Mouse (Mus musculus) midbrain, postnatal 0 days (tissue): ENCODE results near the gene Mmp11. TPM values are rescaled to one million over a fixed set of nuclear protein-coding genes. Genes with fewer than 3 reads are reported as not detected.

Experiments
- ATAC-seq: fragments of 200-750 bp; cut with Nextera tagmentation; 2 replicates; pipeline ENCODE4 v1.8.0; 2017; ENCODE audit warnings: moderate number of reproducible peaks, mild to moderate bottlenecking, moderate TSS enrichment, moderate library complexity; ENCODE audit not compliant: low FRiP score
- DNase-seq: peaks from one replicate; pipeline ENCODE4 v3.0.0-alpha.2; 2015; ENCODE audit warnings: low spot score
- H3K27ac ChIP-seq: fragments of 300-500 bp; sonication (generic); 2 replicates; pipeline ENCODE4 v1.5.1; 2014; ENCODE audit warnings: low read depth, mild to moderate bottlenecking, low read length, mixed read lengths
- H3K27me3 ChIP-seq: fragments of 300-500 bp; sonication (generic); 2 replicates; pipeline ENCODE4 v1.6.1; 2014; ENCODE audit warnings: low read length, control low read depth, mixed read lengths; ENCODE audit not compliant: insufficient read depth
- H3K36me3 ChIP-seq: fragments of 300-500 bp; sonication (generic); 2 replicates; pipeline ENCODE4 v1.6.1; 2014; ENCODE audit warnings: low read length, control low read depth, mixed read lengths; ENCODE audit not compliant: insufficient read depth
- H3K4me1 ChIP-seq: fragments of 300-500 bp; sonication (generic); 2 replicates; pipeline ENCODE4 v1.6.1; 2014; ENCODE audit warnings: mild to moderate bottlenecking, control low read depth, antibody characterized with exemption, low read length, mixed read lengths; ENCODE audit not compliant: insufficient read depth
- H3K4me2 ChIP-seq: fragments of 300-500 bp; sonication (generic); 2 replicates; pipeline ENCODE4 v1.6.1; 2014; ENCODE audit warnings: low read depth, mild to moderate bottlenecking, low read length, mixed read lengths; ENCODE audit not compliant: poor library complexity, severe bottlenecking
- H3K4me3 ChIP-seq: fragments of 300-500 bp; sonication (generic); 2 replicates; pipeline ENCODE4 v1.5.1; 2014; ENCODE audit warnings: low read depth, mild to moderate bottlenecking, low read length, moderate library complexity
- H3K9ac ChIP-seq: fragments of 300-500 bp; sonication (generic); replicated peaks from 2 replicates; pipeline ENCODE4 v1.6.1; 2014; ENCODE audit warnings: mild to moderate bottlenecking, low read length, moderate library complexity, mixed read lengths; ENCODE audit not compliant: poor library complexity, severe bottlenecking
- H3K9me3 ChIP-seq: fragments of 300-500 bp; sonication (generic); 2 replicates; pipeline ENCODE4 v1.6.1; 2016; ENCODE audit warnings: low read length, control low read depth
- CTCF ChIP-seq: IDR thresholded peaks from 2 replicates; pipeline ENCODE4 v1.5.1; 2016; ENCODE audit warnings: antibody characterized with exemption, mild to moderate bottlenecking
- WGBS: fragments of 180-500 bp; shearing (Covaris S2); extraction: QIAGEN DNeasy Blood & Tissue Kit; methylation state at CpG from one replicate; pipeline ENCODE4 v1.1.7; 2014; 5-methylcytosine and 5-hydroxymethylcytosine counted together
- polyA plus RNA-seq: library from polyadenylated mRNA; unstranded; fragments of >200 nt; fragmentation: Nextera tagmentation; extraction: Ambion mirVana; gene quantifications from 2 replicates; pipeline ENCODE4 v1.2.1, GENCODE M21; 2015
- total RNA-seq: library from RNA; depleted of rRNA; stranded (reverse); fragments of >200 nt; gene quantifications from 2 replicates; pipeline ENCODE4 v1.2.3, GENCODE M21; 2014

The Mmp11 gene
- total and polyA plus RNA-seq, 2 experiments from 2014 or later: 6.6 to 11.5 TPM

DNA sequence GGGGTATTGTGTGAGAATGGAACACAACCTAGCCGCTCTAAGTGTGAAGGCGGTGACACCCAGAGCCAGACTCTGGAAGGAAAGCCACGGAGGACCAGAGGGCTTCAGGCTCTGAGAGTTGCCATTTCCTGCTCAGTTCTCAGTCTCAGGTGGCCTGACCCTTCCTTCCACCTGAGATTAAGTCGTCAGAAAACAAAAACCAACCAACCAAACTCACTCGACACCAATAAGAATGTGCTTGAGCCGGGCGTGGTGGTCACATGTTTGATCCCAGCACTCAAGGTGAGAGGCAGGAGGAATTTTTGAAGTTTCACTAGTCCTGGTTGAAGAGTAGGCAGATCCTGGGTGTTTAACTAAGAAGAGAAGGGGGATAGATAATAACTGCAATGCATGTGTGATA, 9.6 kb upstream of the Mmp11 start:
- ATAC-seq: no peak
- Histone ChIP-seq H3K36me3 (no peaks in the 10 kb centered on the region), H3K9ac (no peak overlapping the region), H3K27ac (no peak overlapping the region), H3K4me1 (peaks cover 2% of the 10 kb centered on the region; the same call in 1 of the 2 replicates), H3K9me3 (no peaks in the 10 kb centered on the region), H3K27me3 (no peaks in the 10 kb centered on the region), H3K4me2 (no peak overlapping the region), H3K4me3 (no peak overlapping the region)
- DNase-seq: no peak
- no peak for TF ChIP-seq CTCF
- WGBS: 78% methylated on average over 7 of the region's 7 CpGs

DNA sequence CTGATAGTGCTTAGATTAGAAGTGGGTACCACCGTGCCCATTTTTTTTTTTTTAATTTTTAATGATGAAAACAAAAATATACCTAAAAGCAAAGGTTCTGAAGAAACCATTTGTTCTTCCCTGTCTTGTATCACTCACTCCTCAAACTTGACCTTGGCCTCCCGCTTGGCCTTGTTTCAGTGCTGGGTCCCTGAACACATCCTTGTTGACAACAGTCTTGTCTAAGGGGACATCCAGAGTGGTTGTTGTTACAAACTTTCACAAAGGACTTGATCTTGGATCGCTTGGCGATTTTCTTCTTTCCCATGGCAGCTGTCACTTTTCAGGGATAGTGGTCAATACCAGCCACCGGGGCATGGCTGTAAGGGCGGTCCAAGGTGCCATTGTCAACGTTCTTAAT, 8.9 kb upstream of the Mmp11 start:
- WGBS: 93% methylated on average over 7 of the region's 7 CpGs
- no peak overlapping the region for H3K4me2 ChIP-seq
- no peaks in the 10 kb centered on the region for H3K27me3 ChIP-seq
- no peaks in the 10 kb centered on the region for H3K9me3 ChIP-seq
- no peaks in the 10 kb centered on the region for H3K36me3 ChIP-seq
- ATAC-seq (no peak), DNase-seq (no peak)
- no peaks in the 10 kb centered on the region for H3K4me1 ChIP-seq
- H3K4me3 ChIP-seq: no peak overlapping the region
- no peak overlapping the region for H3K27ac ChIP-seq
- TF ChIP-seq CTCF: no peak
- no peak overlapping the region for H3K9ac ChIP-seq

- peak; percentile 43 for DNase-seq
- H3K27me3 ChIP-seq: no peaks in the 10 kb centered on the region
- 26% methylated on average over 11 of the region's 11 CpGs for WGBS
- no peaks in the 10 kb centered on the region for H3K9me3 ChIP-seq
- no peak for TF ChIP-seq CTCF
- no peak overlapping the region for H3K9ac ChIP-seq
- H3K4me1 ChIP-seq: no peaks in the 10 kb centered on the region
- no peak overlapping the region for H3K4me2 ChIP-seq
- H3K4me3 ChIP-seq: no peak overlapping the region
- H3K27ac ChIP-seq: no peak overlapping the region
- no peak for ATAC-seq
- no peaks in the 10 kb centered on the region for H3K36me3 ChIP-seq
These were observed 7.9 kb upstream of the Mmp11 start for GRCm38 (mm10) chr10:75944066-75944772.

GRCm38 (mm10) chr10:75942736-75943477, 6.6 kb upstream of the Mmp11 start, which contains the start of gene Vpreb3:
Vpreb3 (plus strand) TSS chr10:75943057.
- no peak within 1 kb of the TSS for H3K4me2 ChIP-seq
- DNase-seq: no peak
- H3K4me1 ChIP-seq: no peaks in the 10 kb centered on the region
- no peaks in the 10 kb centered on the region for H3K9me3 ChIP-seq
- no peak for TF ChIP-seq CTCF
- no peaks in the 10 kb centered on the region for H3K27me3 ChIP-seq
- no peak for ATAC-seq
- no peak within 1 kb of the TSS for H3K27ac ChIP-seq
- no peak within 1 kb of the TSS for H3K4me3 ChIP-seq
- WGBS: 82% methylated on average over 15 of the region's 15 CpGs
- H3K36me3 ChIP-seq: no peaks in the 10 kb centered on the region
- no peak within 1 kb of the TSS for H3K9ac ChIP-seq

GRCm38 (mm10) chr10:75941042-75941824, 4.9 kb upstream of the Mmp11 start:
- Histone ChIP-seq H3K9ac (no peak overlapping the region), H3K9me3 (no peaks in the 10 kb centered on the region), H3K27me3 (no peaks in the 10 kb centered on the region), H3K4me1 (no peaks in the 10 kb centered on the region), H3K4me3 (no peak overlapping the region), H3K27ac (no peak overlapping the region), H3K36me3 (no peaks in the 10 kb centered on the region), H3K4me2 (no peak overlapping the region)
- ATAC-seq (no peak), DNase-seq (no peak)
- 69% methylated on average over 9 of the region's 9 CpGs for WGBS
- no peak for TF ChIP-seq CTCF

DNA sequence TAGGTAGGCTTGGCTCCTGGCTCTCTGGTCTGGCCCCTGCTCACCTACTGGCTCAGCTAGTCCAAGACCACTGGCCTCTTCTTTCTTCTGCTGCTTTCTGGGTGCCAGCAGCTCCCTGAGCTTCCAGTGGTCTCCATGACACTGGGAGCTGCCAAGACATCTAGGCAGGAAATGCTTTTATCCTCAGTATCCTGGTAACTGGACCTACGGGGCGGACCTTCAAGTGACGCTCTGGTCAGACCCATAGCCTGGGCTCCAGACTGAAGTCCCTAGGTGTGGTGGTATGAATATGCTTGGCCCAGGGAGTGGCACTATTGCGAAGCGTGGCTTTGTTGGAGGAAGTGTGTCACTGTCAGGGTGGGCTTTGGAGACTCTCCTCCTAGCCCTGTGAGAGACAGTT, 4.2 kb upstream of the Mmp11 start, which contains the start of gene Gm867:
Gene Gm867 (minus strand): TSS at position 153 of the 400 bp plus-strand sequence.
- H3K4me3 ChIP-seq: no peak within 1 kb of the TSS
- no peaks in the 10 kb centered on the region for H3K4me1 ChIP-seq
- H3K27me3 ChIP-seq: no peaks in the 10 kb centered on the region
- H3K9ac ChIP-seq: no peak within 1 kb of the TSS
- no peak within 1 kb of the TSS for H3K4me2 ChIP-seq
- TF ChIP-seq CTCF: no peak
- no peak within 1 kb of the TSS for H3K27ac ChIP-seq
- 70% methylated on average over 5 of the region's 5 CpGs for WGBS
- no peaks in the 10 kb centered on the region for H3K9me3 ChIP-seq
- DNase-seq (no peak), ATAC-seq (no peak)
- no peaks in the 10 kb centered on the region for H3K36me3 ChIP-seq
